Mouse (Mus musculus) small intestine, adult 2 months (tissue): ENCODE data around the gene Il27ra. TPM values are rescaled to one million over a fixed set of nuclear protein-coding genes. Genes with fewer than 3 reads are reported as not detected.

Source experiments
- H3K27ac ChIP-seq: fragments of 200-500 bp; 2 replicates; pipeline ENCODE4 v1.5.1; 2012; ENCODE audit warnings: low read depth, low read length, control low read depth, inconsistent platforms; ENCODE audit not compliant: insufficient read depth
- H3K27me3 ChIP-seq: fragments of 200-500 bp; 2 replicates; pipeline ENCODE4 v1.6.1; 2012; ENCODE audit warnings: mild to moderate bottlenecking, moderate library complexity, low read length, inconsistent platforms; ENCODE audit not compliant: control insufficient read depth, insufficient read depth
- H3K36me3 ChIP-seq: fragments of 200-500 bp; 2 replicates; pipeline ENCODE4 v1.6.1; 2012; ENCODE audit warnings: mild to moderate bottlenecking, low read length, control low read depth, inconsistent platforms; ENCODE audit not compliant: control insufficient read depth, insufficient read depth
- H3K4me1 ChIP-seq: fragments of 200-500 bp; 2 replicates; pipeline ENCODE4 v1.6.1; 2012; ENCODE audit warnings: low read length, inconsistent platforms, mixed read lengths; ENCODE audit not compliant: control insufficient read depth, insufficient read depth, insufficient read length
- H3K4me3 ChIP-seq: fragments of 200-500 bp; 2 replicates; pipeline ENCODE4 v1.5.1; 2012; ENCODE audit warnings: low read depth, mild to moderate bottlenecking, control low read depth, inconsistent platforms, low read length, moderate library complexity
- CTCF ChIP-seq: fragments of 200-500 bp; IDR thresholded peaks from 2 replicates; pipeline ENCODE4 v1.5.1; 2012; ENCODE audit warnings: low read depth, mild to moderate bottlenecking, control low read depth, inconsistent platforms, low read length, moderate library complexity, mixed read lengths; ENCODE audit not compliant: insufficient replicate concordance, insufficient read length; ENCODE audit errors: extremely low read depth
- POLR2A ChIP-seq: fragments of 200-500 bp; IDR thresholded peaks from 2 replicates; pipeline ENCODE4 v1.6.1; 2012; ENCODE audit warnings: low read depth, mild to moderate bottlenecking, control low read depth, inconsistent platforms, low read length, moderate library complexity
- WGBS: fragments of 180-500 bp; shearing (Covaris S2); methylation state at CpG from one replicate; pipeline ENCODE4 v1.1.7; 2018; 5-methylcytosine and 5-hydroxymethylcytosine counted together
- polyA plus RNA-seq: library from polyadenylated mRNA; depleted of rRNA; stranded (reverse); fragments of >200 nt; gene quantifications from 2 replicates; pipeline ENCODE4 v1.2.3, GENCODE M21; 2012

Gene Il27ra
- polyA plus RNA-seq, 1 experiment, result 5.5 TPM

GRCm38 (mm10) chr8:84079206-84079605, 36.8 kb upstream of the Il27ra start:
- H3K4me3 ChIP-seq, result no peak overlapping the region
- peaks cover 28% of the 10 kb centered on the region for H3K36me3 ChIP-seq
- TF ChIP-seq POLR2A (no peak), CTCF (no peak)
- no peaks in the 10 kb centered on the region for H3K4me1 ChIP-seq
- no peak overlapping the region for H3K27ac ChIP-seq
- H3K27me3 ChIP-seq, result no peaks in the 10 kb centered on the region
- 80% methylated on average over 5 of the region's 5 CpGs for WGBS

GRCm38 (mm10) chr8:84076849-84077248, 34.5 kb upstream of the Il27ra start:
- 96% methylated on average over 3 of the region's 3 CpGs for WGBS
- Histone ChIP-seq H3K4me3 (no peak overlapping the region), H3K27me3 (no peaks in the 10 kb centered on the region)

GRCm38 (mm10) chr8:84076412-84076811, 34.0 kb upstream of the Il27ra start:
- Histone ChIP-seq H3K27ac (no peak overlapping the region), H3K27me3 (no peaks in the 10 kb centered on the region), H3K36me3 (peaks cover 11% of the 10 kb centered on the region), H3K4me1 (peaks cover 2% of the 10 kb centered on the region; the same call in 1 of the 2 replicates), H3K4me3 (no peak overlapping the region)
- 86% methylated on average over 1 of the region's 1 CpGs for WGBS
- TF ChIP-seq CTCF (no peak), POLR2A (no peak)

More at GRCm38 (mm10) chr8:84076849-84077248, 34.5 kb upstream of the Il27ra start:
- TF ChIP-seq CTCF (no peak), POLR2A (no peak)
- Histone ChIP-seq H3K36me3 (peaks cover 12% of the 10 kb centered on the region), H3K4me1 (no peaks in the 10 kb centered on the region), H3K27ac (no peak overlapping the region)

GRCm38 (mm10) chr8:84073230-84073976, 31.0 kb upstream of the Il27ra start:
- no peak for TF ChIP-seq POLR2A
- TF ChIP-seq CTCF, result no peak
- Histone ChIP-seq H3K4me3 (no peak overlapping the region), H3K4me1 (peaks cover 18% of the 10 kb centered on the region), H3K27me3 (no peaks in the 10 kb centered on the region), H3K36me3 (no peaks in the 10 kb centered on the region), H3K27ac (no peak overlapping the region)
- 64% methylated on average over 10 of the region's 10 CpGs for WGBS

- Histone ChIP-seq H3K36me3 (no peaks in the 10 kb centered on the region), H3K27ac (no peak overlapping the region), H3K27me3 (no peaks in the 10 kb centered on the region), H3K4me3 (no peak overlapping the region), H3K4me1 (peaks cover 27% of the 10 kb centered on the region)
- WGBS, result 91% methylated on average over 10 of the region's 10 CpGs
- no peak for TF ChIP-seq POLR2A
- TF ChIP-seq CTCF, result no peak
Observed at GRCm38 (mm10) chr8:84072321-84072720, 29.9 kb upstream of the Il27ra start.

GRCm38 (mm10) chr8:84071921-84072320, 29.5 kb upstream of the Il27ra start:
- no peak for TF ChIP-seq POLR2A
- no peak for TF ChIP-seq CTCF

GRCm38 (mm10) chr8:84070667-84071066, 28.3 kb upstream of the Il27ra start:
- no peak for TF ChIP-seq CTCF
- TF ChIP-seq POLR2A, result no peak
- Histone ChIP-seq H3K27me3 (no peaks in the 10 kb centered on the region), H3K36me3 (no peaks in the 10 kb centered on the region), H3K4me1 (peaks cover 27% of the 10 kb centered on the region), H3K4me3 (no peak overlapping the region), H3K27ac (no peak overlapping the region)
- 68% methylated on average over 2 of the region's 2 CpGs for WGBS

More at GRCm38 (mm10) chr8:84071921-84072320, 29.5 kb upstream of the Il27ra start:
- no peaks in the 10 kb centered on the region for H3K27me3 ChIP-seq
- peaks cover 27% of the 10 kb centered on the region for H3K4me1 ChIP-seq
- H3K36me3 ChIP-seq, result no peaks in the 10 kb centered on the region
- WGBS, result 74% methylated on average over 3 of the region's 3 CpGs
- H3K4me3 ChIP-seq, result no peak overlapping the region
- H3K27ac ChIP-seq, result no peak overlapping the region
